Mouse (Mus musculus) intestine, embryonic 14.5 days (tissue): ENCODE results near the gene Cit. TPM values are rescaled to one million over a fixed set of nuclear protein-coding genes. Genes with fewer than 3 reads are reported as not detected.

Source experiments
- ATAC-seq: fragments of 200-750 bp; cut with Nextera tagmentation; replicated peaks from 2 replicates; pipeline ENCODE4 v1.8.0; 2017; ENCODE audit warnings: low read depth, moderate number of reproducible peaks, moderate TSS enrichment, moderate library complexity; ENCODE audit not compliant: low FRiP score, low TSS enrichment
- DNase-seq: peaks from one replicate; pipeline ENCODE4 v3.0.0-alpha.2; 2018; ENCODE audit warnings: low spot score
- H3K27ac ChIP-seq: fragments of 300-500 bp; sonication (generic); 2 replicates; pipeline ENCODE4 v1.5.1; 2014; ENCODE audit warnings: low read depth, mild to moderate bottlenecking, control low read depth
- H3K27me3 ChIP-seq: fragments of 300-500 bp; sonication (generic); replicated peaks from 2 replicates; pipeline ENCODE4 v1.6.1; 2014; ENCODE audit warnings: low read length, control low read depth; ENCODE audit not compliant: control insufficient read depth, insufficient read depth
- H3K36me3 ChIP-seq: fragments of 300-500 bp; sonication (generic); 2 replicates; pipeline ENCODE4 v1.6.1; 2014; ENCODE audit warnings: low read length, control low read depth; ENCODE audit not compliant: control insufficient read depth, insufficient read depth
- H3K4me1 ChIP-seq: fragments of 300-500 bp; sonication (generic); replicated peaks from 2 replicates; pipeline ENCODE4 v1.6.1; 2014; ENCODE audit warnings: low read length, control low read depth, mixed read lengths; ENCODE audit not compliant: control insufficient read depth, insufficient read depth
- H3K4me2 ChIP-seq: fragments of 300-500 bp; sonication (generic); 2 replicates; pipeline ENCODE4 v1.6.1; 2014; ENCODE audit warnings: low read length
- H3K4me3 ChIP-seq: fragments of 300-500 bp; sonication (generic); 2 replicates; pipeline ENCODE4 v1.5.1; 2014; ENCODE audit warnings: low read depth, low read length, control low read depth, mixed read lengths
- H3K9ac ChIP-seq: fragments of 300-500 bp; sonication (generic); 2 replicates; pipeline ENCODE4 v1.6.1; 2014; ENCODE audit warnings: mild to moderate bottlenecking, low read length
- H3K9me3 ChIP-seq: fragments of 300-500 bp; sonication (generic); 2 replicates; pipeline ENCODE4 v1.6.1; 2016; ENCODE audit warnings: low read length, control low read depth; ENCODE audit not compliant: control insufficient read depth
- WGBS: fragments of 180-500 bp; shearing (Covaris S2); extraction: QIAGEN DNeasy Blood & Tissue Kit; methylation state at CpG from one replicate; pipeline ENCODE4 v1.1.7; 2014; 5-methylcytosine and 5-hydroxymethylcytosine counted together
- polyA plus RNA-seq: library from polyadenylated mRNA; unstranded; fragments of >200 nt; fragmentation: Nextera tagmentation; extraction: Ambion mirVana; gene quantifications from 2 replicates; pipeline ENCODE4 v1.2.1, GENCODE M21; 2014

Gene Cit
- polyA plus RNA-seq, 1 experiment from 2014 or later, result 25.8 TPM

DNA sequence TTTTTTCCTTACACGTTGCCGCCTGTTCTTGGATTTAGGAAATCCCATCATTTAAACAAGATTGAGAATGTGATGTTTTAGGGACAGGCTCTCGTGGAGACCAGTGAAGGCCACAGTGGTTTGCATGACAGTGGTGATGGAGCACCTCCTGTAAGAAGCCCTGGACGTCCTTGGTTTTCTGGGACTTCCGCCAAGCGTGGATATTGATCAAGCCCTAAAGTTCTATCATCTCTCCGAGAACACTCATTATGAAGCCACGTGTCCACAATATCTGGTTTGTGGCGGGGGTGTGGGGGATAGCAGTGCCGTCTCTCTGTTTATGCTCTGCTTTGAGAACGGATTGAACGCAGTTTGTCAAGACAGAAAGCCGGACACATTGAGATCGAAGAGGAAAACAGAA is 109.5 kb downstream of the Cit start:
- no peak for DNase-seq
- Histone ChIP-seq H3K4me3 (no peak overlapping the region), H3K4me1 (no peaks in the 10 kb centered on the region), H3K27ac (no peak overlapping the region), H3K36me3 (peaks cover 39% of the 10 kb centered on the region), H3K27me3 (no peaks in the 10 kb centered on the region), H3K9ac (no peak overlapping the region), H3K9me3 (no peaks in the 10 kb centered on the region), H3K4me2 (no peak overlapping the region)
- no peak for ATAC-seq
- WGBS, result 94% methylated on average over 14 of the region's 14 CpGs

- DNase-seq, result no peak
- no peak for ATAC-seq
- Histone ChIP-seq H3K9ac (no peak overlapping the region), H3K4me3 (no peak overlapping the region), H3K4me1 (no peaks in the 10 kb centered on the region), H3K27ac (no peak overlapping the region), H3K27me3 (no peaks in the 10 kb centered on the region), H3K9me3 (no peaks in the 10 kb centered on the region), H3K36me3 (peaks cover 39% of the 10 kb centered on the region), H3K4me2 (no peak overlapping the region)
- WGBS, result 89% methylated on average over 14 of the region's 14 CpGs
These were observed 110.1 kb downstream of the Cit start for GRCm38 (mm10) chr5:115955131-115955530.

GRCm38 (mm10) chr5:115956048-115956447 is 111.0 kb downstream of the Cit start:
- no peak overlapping the region for H3K9ac ChIP-seq
- 98% methylated on average over 14 of the region's 14 CpGs for WGBS
- H3K4me3 ChIP-seq, result no peak overlapping the region
- H3K27ac ChIP-seq, result no peak overlapping the region
- H3K4me2 ChIP-seq, result no peak overlapping the region
- peaks cover 39% of the 10 kb centered on the region for H3K36me3 ChIP-seq
- no peaks in the 10 kb centered on the region for H3K27me3 ChIP-seq
- ATAC-seq (no peak), DNase-seq (no peak)
- H3K4me1 ChIP-seq, result no peaks in the 10 kb centered on the region
- no peaks in the 10 kb centered on the region for H3K9me3 ChIP-seq

DNA sequence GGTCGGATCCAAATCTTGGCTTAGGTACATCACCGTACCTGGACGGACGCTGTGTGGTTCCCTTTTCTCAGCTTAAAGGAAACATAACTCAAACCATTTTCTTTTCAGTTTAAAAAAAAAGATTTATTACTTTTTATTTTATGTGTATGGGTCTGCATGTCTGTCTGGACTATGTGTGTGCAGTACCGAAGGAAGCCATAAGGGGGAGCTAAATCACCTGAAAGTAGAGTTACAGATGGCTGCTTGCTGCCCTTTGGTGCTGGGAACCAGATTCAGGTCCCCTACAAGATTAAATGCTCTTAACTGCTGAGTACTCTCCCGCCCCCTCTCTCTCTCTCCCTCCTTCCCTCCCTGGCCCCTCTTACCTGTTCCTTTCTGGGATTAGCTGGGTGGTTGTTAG is 112.1 kb downstream of the Cit start:
- Histone ChIP-seq H3K9ac (no peak overlapping the region), H3K36me3 (peaks cover 38% of the 10 kb centered on the region), H3K27me3 (no peaks in the 10 kb centered on the region), H3K27ac (no peak overlapping the region), H3K9me3 (no peaks in the 10 kb centered on the region), H3K4me2 (no peak overlapping the region), H3K4me3 (no peak overlapping the region), H3K4me1 (no peaks in the 10 kb centered on the region)
- DNase-seq (no peak), ATAC-seq (no peak)
- WGBS, result 98% methylated on average over 6 of the region's 6 CpGs

- Histone ChIP-seq H3K4me3 (no peak overlapping the region), H3K27ac (no peak overlapping the region), H3K9me3 (no peaks in the 10 kb centered on the region), H3K4me2 (no peak overlapping the region), H3K27me3 (no peaks in the 10 kb centered on the region), H3K4me1 (no peaks in the 10 kb centered on the region), H3K9ac (no peak overlapping the region), H3K36me3 (peaks cover 28% of the 10 kb centered on the region)
- DNase-seq, result no peak
- WGBS, result 84% methylated on average over 1 of the region's 1 CpGs
- ATAC-seq, result no peak
These were observed 113.3 kb downstream of the Cit start for GRCm38 (mm10) chr5:115958344-115958743.

DNA sequence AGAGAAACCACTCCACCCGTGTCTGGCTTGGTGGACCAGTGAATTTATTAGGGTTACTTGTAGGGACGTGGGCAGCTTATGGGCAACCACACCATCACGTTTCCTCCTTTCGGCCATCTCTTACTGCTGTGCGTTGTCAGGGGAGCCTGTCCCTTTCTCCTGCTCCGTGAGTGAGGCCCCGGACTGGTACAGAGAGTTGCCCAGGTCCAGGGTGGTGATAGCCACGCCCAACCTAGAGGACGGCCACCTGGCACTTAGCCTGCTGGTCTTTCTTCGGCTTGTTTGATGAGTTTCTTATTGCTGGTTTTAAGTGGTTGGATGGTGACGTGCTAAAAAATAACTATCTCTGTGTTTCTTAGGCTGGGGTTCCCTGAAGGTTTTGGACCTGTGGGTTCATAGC is 113.7 kb downstream of the Cit start:
- no peak for DNase-seq
- ATAC-seq, result no peak
- Histone ChIP-seq H3K4me3 (no peak overlapping the region), H3K4me2 (no peak overlapping the region), H3K27ac (no peak overlapping the region), H3K27me3 (no peaks in the 10 kb centered on the region), H3K36me3 (peaks cover 24% of the 10 kb centered on the region), H3K9ac (no peak overlapping the region), H3K9me3 (no peaks in the 10 kb centered on the region), H3K4me1 (no peaks in the 10 kb centered on the region)
- WGBS, result 92% methylated on average over 11 of the region's 11 CpGs

DNA sequence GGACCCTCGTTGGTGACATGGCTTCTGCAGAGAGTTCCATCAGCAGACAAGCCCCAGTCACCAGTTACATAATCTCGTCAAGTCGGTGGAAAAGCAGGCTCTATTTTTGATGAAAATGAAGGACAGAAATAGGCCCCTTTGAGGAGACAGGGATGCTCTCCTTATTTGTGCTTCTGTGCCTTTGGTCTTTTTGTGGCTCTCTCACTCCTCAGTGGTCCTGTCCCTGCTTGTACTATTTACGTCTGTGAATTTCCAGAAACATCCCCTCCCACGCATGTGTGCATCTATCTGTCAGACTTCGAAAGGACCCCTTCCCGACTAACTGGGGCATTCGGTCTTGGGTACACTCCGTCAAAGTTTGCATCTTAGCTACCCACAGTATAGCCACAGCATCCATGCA is 116.7 kb downstream of the Cit start:
- Histone ChIP-seq H3K36me3 (peaks cover 11% of the 10 kb centered on the region), H3K9ac (no peak overlapping the region), H3K27me3 (no peaks in the 10 kb centered on the region), H3K4me3 (no peak overlapping the region), H3K4me2 (no peak overlapping the region), H3K9me3 (no peaks in the 10 kb centered on the region), H3K27ac (no peak overlapping the region), H3K4me1 (no peaks in the 10 kb centered on the region)
- no peak for ATAC-seq
- WGBS, result 82% methylated on average over 9 of the region's 9 CpGs
- DNase-seq, result no peak

GRCm38 (mm10) chr5:115971236-115971635 is 126.2 kb downstream of the Cit start:
- ATAC-seq (no peak), DNase-seq (no peak)
- H3K9me3 ChIP-seq, result no peaks in the 10 kb centered on the region
- no peak overlapping the region for H3K4me2 ChIP-seq
- peaks cover 27% of the 10 kb centered on the region for H3K36me3 ChIP-seq
- H3K4me1 ChIP-seq, result no peaks in the 10 kb centered on the region
- H3K27me3 ChIP-seq, result no peaks in the 10 kb centered on the region
- 81% methylated on average over 15 of the region's 15 CpGs for WGBS
- no peak overlapping the region for H3K27ac ChIP-seq
- H3K4me3 ChIP-seq, result no peak overlapping the region
- H3K9ac ChIP-seq, result no peak overlapping the region

GRCm38 (mm10) chr5:115975672-115976071 is 130.6 kb downstream of the Cit start:
- no peak overlapping the region for H3K4me2 ChIP-seq
- WGBS, result 87% methylated on average over 10 of the region's 10 CpGs
- no peak overlapping the region for H3K4me3 ChIP-seq
- H3K36me3 ChIP-seq, result peaks cover 21% of the 10 kb centered on the region
- no peak for ATAC-seq
- no peak overlapping the region for H3K9ac ChIP-seq
- 0 out of 2 replicates have a peak, but pooled peaks cover 6% of the 10 kb centered on the region for H3K4me1 ChIP-seq
- H3K9me3 ChIP-seq, result no peaks in the 10 kb centered on the region
- no peaks in the 10 kb centered on the region for H3K27me3 ChIP-seq
- H3K27ac ChIP-seq, result no peak overlapping the region
- no peak for DNase-seq
